Mouse (Mus musculus) midbrain, postnatal 0 days (tissue): ENCODE data around the gene Prkci. TPM values are rescaled to one million over a fixed set of nuclear protein-coding genes. Genes with fewer than 3 reads are reported as not detected.

Experiments used
- ATAC-seq: fragments of 200-750 bp; cut with Nextera tagmentation; 2 replicates; pipeline ENCODE4 v1.8.0; 2017; ENCODE audit warnings: moderate number of reproducible peaks, mild to moderate bottlenecking, moderate TSS enrichment, moderate library complexity; ENCODE audit not compliant: low FRiP score
- DNase-seq: peaks from one replicate; pipeline ENCODE4 v3.0.0-alpha.2; 2015; ENCODE audit warnings: low spot score
- H3K27ac ChIP-seq: fragments of 300-500 bp; sonication (generic); 2 replicates; pipeline ENCODE4 v1.5.1; 2014; ENCODE audit warnings: low read depth, mild to moderate bottlenecking, low read length, mixed read lengths
- H3K27me3 ChIP-seq: fragments of 300-500 bp; sonication (generic); 2 replicates; pipeline ENCODE4 v1.6.1; 2014; ENCODE audit warnings: low read length, control low read depth, mixed read lengths; ENCODE audit not compliant: insufficient read depth
- H3K36me3 ChIP-seq: fragments of 300-500 bp; sonication (generic); 2 replicates; pipeline ENCODE4 v1.6.1; 2014; ENCODE audit warnings: low read length, control low read depth, mixed read lengths; ENCODE audit not compliant: insufficient read depth
- H3K4me1 ChIP-seq: fragments of 300-500 bp; sonication (generic); 2 replicates; pipeline ENCODE4 v1.6.1; 2014; ENCODE audit warnings: mild to moderate bottlenecking, control low read depth, antibody characterized with exemption, low read length, mixed read lengths; ENCODE audit not compliant: insufficient read depth
- H3K4me2 ChIP-seq: fragments of 300-500 bp; sonication (generic); 2 replicates; pipeline ENCODE4 v1.6.1; 2014; ENCODE audit warnings: low read depth, mild to moderate bottlenecking, low read length, mixed read lengths; ENCODE audit not compliant: poor library complexity, severe bottlenecking
- H3K4me3 ChIP-seq: fragments of 300-500 bp; sonication (generic); 2 replicates; pipeline ENCODE4 v1.5.1; 2014; ENCODE audit warnings: low read depth, mild to moderate bottlenecking, low read length, moderate library complexity
- H3K9ac ChIP-seq: fragments of 300-500 bp; sonication (generic); replicated peaks from 2 replicates; pipeline ENCODE4 v1.6.1; 2014; ENCODE audit warnings: mild to moderate bottlenecking, low read length, moderate library complexity, mixed read lengths; ENCODE audit not compliant: poor library complexity, severe bottlenecking
- H3K9me3 ChIP-seq: fragments of 300-500 bp; sonication (generic); 2 replicates; pipeline ENCODE4 v1.6.1; 2016; ENCODE audit warnings: low read length, control low read depth
- CTCF ChIP-seq: IDR thresholded peaks from 2 replicates; pipeline ENCODE4 v1.5.1; 2016; ENCODE audit warnings: antibody characterized with exemption, mild to moderate bottlenecking
- WGBS: fragments of 180-500 bp; shearing (Covaris S2); extraction: QIAGEN DNeasy Blood & Tissue Kit; methylation state at CpG from one replicate; pipeline ENCODE4 v1.1.7; 2014; 5-methylcytosine and 5-hydroxymethylcytosine counted together
- polyA plus RNA-seq: library from polyadenylated mRNA; unstranded; fragments of >200 nt; fragmentation: Nextera tagmentation; extraction: Ambion mirVana; gene quantifications from 2 replicates; pipeline ENCODE4 v1.2.1, GENCODE M21; 2015
- total RNA-seq: library from RNA; depleted of rRNA; stranded (reverse); fragments of >200 nt; gene quantifications from 2 replicates; pipeline ENCODE4 v1.2.3, GENCODE M21; 2014; rRNA removed

Gene Prkci
- 47.0 and 56.7 TPM in 2 replicates for total RNA-seq
- 18.3 and 19.6 TPM in 2 replicates for polyA plus RNA-seq

DNA sequence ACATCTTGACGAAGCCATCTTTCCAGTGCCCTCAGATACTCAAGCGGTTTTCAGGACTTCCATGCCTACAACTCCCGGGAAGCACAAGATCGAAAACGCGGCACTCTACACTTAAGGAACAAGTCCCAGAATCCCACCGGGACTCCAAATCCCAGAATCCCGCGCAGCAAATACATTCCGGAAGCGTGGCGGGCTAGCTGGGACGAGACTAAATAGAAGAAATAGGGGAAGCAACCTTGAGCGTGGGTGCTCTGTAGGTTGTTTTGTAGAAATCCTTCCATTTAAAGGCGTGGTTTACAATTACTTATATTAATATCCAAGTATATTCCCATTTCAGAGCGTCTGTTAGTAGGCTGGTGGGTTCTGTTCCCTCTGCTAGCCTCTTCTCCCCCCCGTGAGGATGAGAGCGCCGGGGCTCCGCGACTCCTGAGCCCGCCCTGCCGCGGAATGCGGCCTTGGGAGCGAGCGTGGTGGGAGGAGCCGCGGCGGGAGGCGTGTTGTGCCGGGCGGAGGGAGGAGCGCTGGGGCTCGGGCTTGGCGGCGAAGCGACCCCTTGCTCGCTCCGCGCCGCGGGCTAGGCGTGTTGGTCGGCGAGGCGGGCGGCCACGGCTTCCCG is at the start of gene Prkci:
Gene Prkci, plus strand, starts transcription at position 465 of the 616 bp plus-strand sequence.
- no peak for TF ChIP-seq CTCF
- no peaks in the 10 kb centered on the region for H3K9me3 ChIP-seq
- no peaks in the 10 kb centered on the region for H3K36me3 ChIP-seq
- peaks cover 3% of the 10 kb centered on the region; the same call in 1 of the 2 replicates for H3K4me1 ChIP-seq
- H3K4me3 ChIP-seq = peak within 1 kb of the TSS; percentile 90
- peak within 1 kb of the TSS; percentile 74 for H3K9ac ChIP-seq
- ATAC-seq (peak; percentile 99), DNase-seq (peak; percentile 99)
- H3K27ac ChIP-seq = peak within 1 kb of the TSS; percentile 58
- WGBS = under 1% methylated on average over 49 of the region's 50 CpGs
- no peaks in the 10 kb centered on the region for H3K27me3 ChIP-seq
- H3K4me2 ChIP-seq = peak within 1 kb of the TSS; percentile 56

DNA sequence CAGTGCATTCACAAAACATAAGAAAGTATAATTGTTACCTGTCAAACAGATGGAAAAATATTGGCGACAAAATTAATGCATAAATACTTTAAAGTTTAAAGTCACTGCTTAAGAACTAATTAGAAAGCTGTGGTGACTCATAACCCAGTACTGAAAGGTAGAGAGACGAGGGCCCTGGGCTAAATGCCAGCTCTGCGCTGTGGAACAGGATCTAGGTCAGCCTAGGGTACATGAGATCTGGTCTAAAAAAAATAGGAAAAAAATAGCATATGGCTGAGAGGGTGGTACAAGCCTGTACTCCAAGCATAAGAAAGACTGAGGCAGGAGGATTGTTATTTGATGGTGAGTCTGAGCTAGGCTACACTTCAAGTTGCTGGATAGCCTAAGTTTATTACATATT is 43.9 kb upstream of the Prkci start:
- Histone ChIP-seq H3K4me1 (no peaks in the 10 kb centered on the region), H3K27ac (no peak overlapping the region), H3K4me2 (no peak overlapping the region), H3K4me3 (no peak overlapping the region), H3K9ac (no peak overlapping the region), H3K9me3 (no peaks in the 10 kb centered on the region), H3K27me3 (no peaks in the 10 kb centered on the region), H3K36me3 (peaks cover 50% of the 10 kb centered on the region)
- ATAC-seq = no peak
- WGBS = 85% methylated on average over 3 of the region's 3 CpGs
- no peak for DNase-seq
- TF ChIP-seq CTCF = no peak

DNA sequence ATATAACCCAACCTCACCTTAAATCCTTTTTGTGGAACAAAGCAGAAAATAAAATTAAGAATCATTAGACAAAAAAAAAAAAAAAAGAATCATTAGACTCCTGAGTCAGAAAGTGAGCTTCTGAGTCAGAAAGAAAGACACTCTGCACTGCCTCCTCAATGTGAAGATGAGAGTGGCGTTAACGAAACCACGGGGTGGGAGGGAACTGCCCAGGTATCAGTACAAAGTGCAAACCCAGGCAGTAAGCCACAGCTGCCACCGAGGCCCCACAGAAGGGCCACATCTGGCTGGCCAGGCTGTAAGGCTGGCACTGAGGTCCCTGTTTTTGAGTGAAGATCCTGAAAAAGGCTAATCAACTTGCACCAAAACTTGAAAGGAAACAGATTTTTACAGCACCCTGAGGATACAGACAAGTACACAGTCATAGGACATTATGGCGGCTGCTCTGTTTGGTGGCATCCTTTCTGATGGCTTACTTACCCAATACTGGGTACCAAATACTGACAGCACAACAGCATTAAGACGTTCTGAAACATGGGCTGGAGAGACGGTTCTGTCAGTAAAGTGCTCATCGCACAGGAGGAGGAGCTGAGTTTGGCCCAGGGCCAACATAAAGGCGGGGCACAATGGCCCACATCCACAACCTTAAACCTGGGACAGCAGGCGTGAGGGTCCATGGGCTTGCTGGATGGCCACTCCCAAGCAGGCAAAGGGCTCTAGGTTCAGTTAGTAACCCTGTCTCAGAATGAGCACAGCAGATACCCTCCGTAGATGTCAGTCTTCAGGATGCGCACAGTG is 43.1 kb upstream of the Prkci start:
- H3K36me3 ChIP-seq = peaks cover 51% of the 10 kb centered on the region
- no peaks in the 10 kb centered on the region for H3K4me1 ChIP-seq
- H3K4me3 ChIP-seq = no peak overlapping the region
- TF ChIP-seq CTCF = no peak
- H3K9me3 ChIP-seq = no peaks in the 10 kb centered on the region
- no peak overlapping the region for H3K9ac ChIP-seq
- no peaks in the 10 kb centered on the region for H3K27me3 ChIP-seq
- DNase-seq = no peak
- H3K4me2 ChIP-seq = no peak overlapping the region
- no peak overlapping the region for H3K27ac ChIP-seq
- no peak for ATAC-seq
- 91% methylated on average over 12 of the region's 12 CpGs for WGBS

DNA sequence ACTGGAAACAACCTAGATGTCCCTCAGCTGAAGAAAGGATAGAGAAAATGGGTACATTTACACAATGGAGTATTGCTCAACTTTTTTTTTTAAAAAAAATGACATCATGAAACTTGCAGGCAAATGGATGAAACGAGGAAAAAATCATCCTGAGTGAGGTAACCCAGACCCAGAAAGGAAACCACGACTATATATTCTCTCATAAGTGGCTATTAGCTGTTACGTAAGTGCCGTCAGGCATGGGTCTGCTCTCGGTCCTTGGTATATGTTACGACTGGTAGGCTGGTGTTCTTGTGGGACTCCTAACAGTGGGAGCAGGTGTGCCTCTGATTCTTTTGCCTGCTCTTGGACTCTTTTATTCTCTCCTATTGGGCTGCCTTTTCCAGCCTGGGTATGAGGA is 39.2 kb upstream of the Prkci start:
- H3K4me2 ChIP-seq = no peak overlapping the region
- peaks cover 60% of the 10 kb centered on the region for H3K36me3 ChIP-seq
- H3K4me1 ChIP-seq = no peaks in the 10 kb centered on the region
- no peak for DNase-seq
- H3K9me3 ChIP-seq = no peaks in the 10 kb centered on the region
- no peaks in the 10 kb centered on the region for H3K27me3 ChIP-seq
- H3K9ac ChIP-seq = no peak overlapping the region
- 96% methylated on average over 6 of the region's 6 CpGs for WGBS
- ATAC-seq = no peak
- no peak overlapping the region for H3K4me3 ChIP-seq
- TF ChIP-seq CTCF = no peak
- no peak overlapping the region for H3K27ac ChIP-seq

DNA sequence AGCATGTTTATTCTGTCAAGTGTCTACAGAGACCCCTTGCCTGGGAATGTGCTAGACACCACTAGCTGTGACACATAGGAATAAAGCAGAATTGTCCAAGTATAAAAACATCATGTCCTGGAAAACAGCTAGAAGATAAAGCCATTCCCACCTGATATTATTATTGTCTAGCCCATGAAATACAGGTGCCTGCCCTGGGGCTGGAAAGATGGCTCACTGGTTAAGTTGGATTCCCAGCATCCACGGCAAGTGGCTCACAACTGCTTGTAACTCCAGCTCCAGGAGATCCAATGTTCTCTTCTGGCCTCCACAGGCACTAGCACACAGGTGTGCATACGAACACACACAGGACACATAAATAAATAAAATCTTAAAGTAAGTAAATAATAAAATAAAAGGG is 36.8 kb upstream of the Prkci start:
- no peak overlapping the region for H3K27ac ChIP-seq
- no peak for TF ChIP-seq CTCF
- no peak for ATAC-seq
- H3K27me3 ChIP-seq = no peaks in the 10 kb centered on the region
- H3K4me1 ChIP-seq = no peaks in the 10 kb centered on the region
- H3K4me3 ChIP-seq = no peak overlapping the region
- 90% methylated on average over 2 of the region's 2 CpGs for WGBS
- no peak for DNase-seq
- H3K9ac ChIP-seq = no peak overlapping the region
- H3K36me3 ChIP-seq = peaks cover 52% of the 10 kb centered on the region
- no peaks in the 10 kb centered on the region for H3K9me3 ChIP-seq
- no peak overlapping the region for H3K4me2 ChIP-seq
